Mouse (Mus musculus): Measurements from ENCODE around the gene Atp8a1. TPM values are rescaled to one million over a fixed set of nuclear protein-coding genes. Genes with fewer than 3 reads are reported as not detected.
A peak's percentile ranks its signal among the peaks of the same experiment; 100 is the strongest.
"Not testable (repeated sequence)": the region's sequence is repeated elsewhere in the genome, so short reads cannot be mapped to it uniquely, and the experiment has no call there.

The Atp8a1 gene
- total RNA-seq, 2 experiments from 2014 or later: 170 to 193 TPM

- DNase-seq (ENCODE audit: low spot score in 2 of 2): no peak
Observed at GRCm38 (mm10) chr5:67828356-67828755, 18.9 kb downstream of the Atp8a1 start.

- DNase-seq (ENCODE audit: low spot score in 2 of 2): no peak
Observed at GRCm38 (mm10) chr5:67826935-67827334, 20.3 kb downstream of the Atp8a1 start.

- DNase-seq (ENCODE audit: low spot score in 2 of 2): no peak
Observed at GRCm38 (mm10) chr5:67826278-67826677, 21.0 kb downstream of the Atp8a1 start.

GRCm38 (mm10) chr5:67824600-67824999 is 22.6 kb downstream of the Atp8a1 start:
- DNase-seq (ENCODE audit: low spot score in 2 of 2): no peak

- DNase-seq (ENCODE audit: low spot score in 2 of 2): no peak
Observed at GRCm38 (mm10) chr5:67823771-67824170, 23.5 kb downstream of the Atp8a1 start.

- no peak for DNase-seq (ENCODE audit: low spot score in 2 of 2)
Observed at GRCm38 (mm10) chr5:67822619-67823018, 24.6 kb downstream of the Atp8a1 start.

GRCm38 (mm10) chr5:67821987-67822401 is 25.2 kb downstream of the Atp8a1 start:
- DNase-seq (ENCODE audit: low spot score in 2 of 2): no peak

GRCm38 (mm10) chr5:67821185-67821584 is 26.0 kb downstream of the Atp8a1 start:
- no peak for DNase-seq (ENCODE audit: low spot score in 2 of 2)

GRCm38 (mm10) chr5:67819451-67819850 is 27.8 kb downstream of the Atp8a1 start:
- peak in 1 of 2 experiments; percentile 48 for DNase-seq (ENCODE audit: low spot score in 2 of 2)

GRCm38 (mm10) chr5:67815572-67816325 is 31.5 kb downstream of the Atp8a1 start:
- no peak for DNase-seq (ENCODE audit: low spot score in 2 of 2)

- DNase-seq (ENCODE audit: low spot score in 2 of 2): not testable (repeated sequence)
Observed at GRCm38 (mm10) chr5:67815060-67815459, 32.2 kb downstream of the Atp8a1 start.

- DNase-seq (ENCODE audit: low spot score in 2 of 2): no peak
Observed at GRCm38 (mm10) chr5:67814437-67814965, 32.7 kb downstream of the Atp8a1 start.

- DNase-seq (ENCODE audit: low spot score in 2 of 2): no peak
Observed at GRCm38 (mm10) chr5:67813334-67813733, 33.9 kb downstream of the Atp8a1 start.

- DNase-seq (ENCODE audit: low spot score in 2 of 2): peak in 1 of 2 experiments; percentile 75
Observed at GRCm38 (mm10) chr5:67802174-67803030, 44.8 kb downstream of the Atp8a1 start.

- DNase-seq (ENCODE audit: low spot score in 2 of 2): no peak
Observed at GRCm38 (mm10) chr5:67800801-67801200, 46.4 kb downstream of the Atp8a1 start.

- no peak for DNase-seq (ENCODE audit: low spot score in 2 of 2)
Observed at GRCm38 (mm10) chr5:67799785-67800184, 47.4 kb downstream of the Atp8a1 start.

- DNase-seq (ENCODE audit: low spot score in 2 of 2): no peak
Observed at GRCm38 (mm10) chr5:67798348-67798747, 48.9 kb downstream of the Atp8a1 start.

GRCm38 (mm10) chr5:67797006-67797958 is 50.0 kb downstream of the Atp8a1 start:
- peak in 1 of 2 experiments; percentile 42 for DNase-seq (ENCODE audit: low spot score in 2 of 2)

GRCm38 (mm10) chr5:67794129-67794800 is 53.0 kb downstream of the Atp8a1 start:
- peak in 1 of 2 experiments; percentile 47 for DNase-seq (ENCODE audit: low spot score in 2 of 2)

GRCm38 (mm10) chr5:67782775-67783174 is 64.5 kb downstream of the Atp8a1 start:
- DNase-seq (ENCODE audit: low spot score in 2 of 2): no peak

Data from layer of hippocampus, adult 18-20 months (tissue).